Mouse (Mus musculus): ENCODE measurements around the gene Fastkd3. TPM values are rescaled to one million over a fixed set of nuclear protein-coding genes. Genes with fewer than 3 reads are reported as not detected.
A peak's percentile ranks its signal among the peaks of the same experiment; 100 is the strongest.

The Fastkd3 gene
- polyA plus RNA-seq, 1 experiment = 10.5 TPM

DNA sequence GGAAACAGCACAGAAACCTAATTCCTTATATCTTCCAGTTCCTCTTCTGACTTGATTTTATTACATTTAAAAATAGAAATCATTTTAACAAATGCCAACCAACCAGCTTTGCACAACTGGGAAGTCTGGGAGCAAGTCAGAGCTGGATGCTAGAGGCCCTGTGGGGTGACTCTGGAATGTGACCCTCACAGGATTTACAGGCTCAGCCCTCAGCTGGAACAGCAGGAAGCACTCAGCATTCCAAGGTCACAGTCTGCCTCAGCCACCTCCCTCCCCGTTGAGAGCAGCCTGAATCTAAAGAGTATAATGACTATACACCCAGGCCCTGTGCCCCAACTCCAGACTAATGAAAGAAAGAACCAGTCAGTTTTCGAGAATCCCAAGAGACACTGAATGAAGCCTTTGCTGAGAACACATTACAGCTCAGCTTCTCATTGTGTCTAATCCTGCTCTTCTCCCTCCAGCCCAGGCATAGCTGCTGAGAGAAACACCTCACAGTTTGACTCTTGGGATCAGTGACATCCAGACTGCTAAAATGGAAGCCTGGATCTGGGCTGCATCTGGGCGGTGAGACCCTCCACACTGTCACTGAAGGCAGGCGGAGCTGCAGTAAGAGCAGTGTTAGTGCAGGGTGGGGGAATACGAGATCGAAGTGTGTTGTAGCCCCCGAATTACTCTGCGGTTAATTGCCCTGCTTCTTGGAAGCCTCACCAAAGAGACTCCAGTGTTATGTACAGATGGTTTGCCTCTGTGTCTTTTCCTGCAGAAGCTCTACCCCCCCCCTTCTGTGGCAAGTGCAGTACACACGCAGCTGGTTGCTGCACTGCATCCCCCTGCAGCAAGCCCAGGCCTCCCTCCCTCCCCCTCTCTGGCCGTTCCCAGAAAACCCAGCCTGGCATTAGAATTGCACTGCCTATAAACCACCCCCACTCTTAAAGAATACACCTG, 8.8 kb upstream of the Fastkd3 start:
- no peak for TF ChIP-seq CTCF (conservative IDR thresholded peaks at IDR 0.05; ENCODE audit: insufficient read depth, insufficient read length, low read depth, low read length)
- TF ChIP-seq POLR2A (IDR thresholded peaks at IDR 0.05; ENCODE audit: low read depth, low read length) = no peak
- peaks cover 9% of the 10 kb centered on the region; the same call in 1 of the 2 replicates for H3K4me1 ChIP-seq (ENCODE audit: control insufficient read depth, insufficient read depth, low read length)
- peak; percentile 77 for DNase-seq
- no peak overlapping the region for H3K4me3 ChIP-seq (ENCODE audit: insufficient read depth, low read depth, low read length)
- H3K27ac ChIP-seq (ENCODE audit: insufficient read depth, low read depth, low read length) = peak overlapping the region; percentile 74
- no peaks in the 10 kb centered on the region for H3K27me3 ChIP-seq (replicated peaks; ENCODE audit: control insufficient read depth, insufficient read depth, low read length)
- 0 out of 2 replicates have a peak, but pooled peaks cover 2% of the 10 kb centered on the region for H3K36me3 ChIP-seq (ENCODE audit: control insufficient read depth, insufficient read depth, low read length)
- WGBS = 50% methylated on average over 10 of the region's 10 CpGs

DNA sequence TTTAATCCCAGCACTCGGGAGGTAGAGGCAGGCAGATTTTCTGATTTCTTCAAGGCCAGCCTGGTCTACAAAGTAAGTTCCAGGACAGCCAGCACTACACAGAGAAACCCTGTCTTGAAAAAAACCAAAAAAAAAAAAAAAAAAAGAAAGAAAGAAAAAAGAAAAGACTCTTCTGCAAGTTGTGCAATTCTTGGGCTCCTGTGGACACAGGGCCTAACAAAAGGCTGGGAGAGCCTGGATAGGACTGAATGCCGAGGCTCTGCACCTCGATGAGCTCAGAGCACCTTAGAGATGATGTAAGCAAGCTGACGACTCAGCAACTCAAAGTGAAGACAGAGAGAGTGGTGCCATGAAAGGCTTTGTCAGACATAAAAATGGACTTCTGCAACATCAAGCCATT, 7.6 kb upstream of the Fastkd3 start:
- TF ChIP-seq POLR2A (IDR thresholded peaks at IDR 0.05; ENCODE audit: low read depth, low read length) = no peak
- no peak for TF ChIP-seq CTCF (conservative IDR thresholded peaks at IDR 0.05; ENCODE audit: insufficient read depth, insufficient read length, low read depth, low read length)
- Histone ChIP-seq H3K4me3 (ENCODE audit: insufficient read depth, low read depth, low read length) (no peak overlapping the region), H3K27me3 (replicated peaks; ENCODE audit: control insufficient read depth, insufficient read depth, low read length) (no peaks in the 10 kb centered on the region), H3K36me3 (ENCODE audit: control insufficient read depth, insufficient read depth, low read length) (no peaks in the 10 kb centered on the region), H3K27ac (ENCODE audit: insufficient read depth, low read depth, low read length) (no peak overlapping the region), H3K4me1 (ENCODE audit: control insufficient read depth, insufficient read depth, low read length) (peaks cover 9% of the 10 kb centered on the region; the same call in 1 of the 2 replicates)
- 82% methylated on average over 4 of the region's 4 CpGs for whole genome bisulfite sequencing
- DNase-seq = no peak

DNA sequence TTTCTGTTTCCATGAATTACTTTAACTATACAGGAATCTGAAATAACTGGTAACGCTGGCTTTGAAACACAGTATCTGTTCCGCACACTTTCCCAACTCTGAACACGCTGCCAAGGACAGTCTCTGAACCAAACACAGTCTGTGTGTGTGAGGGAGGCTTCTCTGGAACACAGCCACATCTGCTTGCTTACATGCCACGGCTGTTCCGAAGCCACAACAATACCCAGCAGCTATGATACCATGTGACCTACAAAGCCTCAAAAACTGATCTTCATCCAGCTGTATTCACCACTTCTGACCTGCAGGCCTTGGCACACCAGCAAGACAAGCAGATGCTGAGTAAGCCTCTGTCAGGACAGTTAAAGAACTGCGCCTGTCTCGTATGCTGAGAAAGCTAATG, 4.1 kb upstream of the Fastkd3 start:
- Histone ChIP-seq H3K4me1 (ENCODE audit: control insufficient read depth, insufficient read depth, low read length) (peaks cover 5% of the 10 kb centered on the region; the same call in 1 of the 2 replicates), H3K27ac (ENCODE audit: insufficient read depth, low read depth, low read length) (no peak overlapping the region), H3K4me3 (ENCODE audit: insufficient read depth, low read depth, low read length) (no peak overlapping the region), H3K36me3 (ENCODE audit: control insufficient read depth, insufficient read depth, low read length) (no peaks in the 10 kb centered on the region), H3K27me3 (replicated peaks; ENCODE audit: control insufficient read depth, insufficient read depth, low read length) (no peaks in the 10 kb centered on the region)
- WGBS = 83% methylated on average over 7 of the region's 7 CpGs
- TF ChIP-seq CTCF (conservative IDR thresholded peaks at IDR 0.05; ENCODE audit: insufficient read depth, insufficient read length, low read depth, low read length) (no peak), POLR2A (IDR thresholded peaks at IDR 0.05; ENCODE audit: low read depth, low read length) (no peak)
- DNase-seq = no peak

DNA sequence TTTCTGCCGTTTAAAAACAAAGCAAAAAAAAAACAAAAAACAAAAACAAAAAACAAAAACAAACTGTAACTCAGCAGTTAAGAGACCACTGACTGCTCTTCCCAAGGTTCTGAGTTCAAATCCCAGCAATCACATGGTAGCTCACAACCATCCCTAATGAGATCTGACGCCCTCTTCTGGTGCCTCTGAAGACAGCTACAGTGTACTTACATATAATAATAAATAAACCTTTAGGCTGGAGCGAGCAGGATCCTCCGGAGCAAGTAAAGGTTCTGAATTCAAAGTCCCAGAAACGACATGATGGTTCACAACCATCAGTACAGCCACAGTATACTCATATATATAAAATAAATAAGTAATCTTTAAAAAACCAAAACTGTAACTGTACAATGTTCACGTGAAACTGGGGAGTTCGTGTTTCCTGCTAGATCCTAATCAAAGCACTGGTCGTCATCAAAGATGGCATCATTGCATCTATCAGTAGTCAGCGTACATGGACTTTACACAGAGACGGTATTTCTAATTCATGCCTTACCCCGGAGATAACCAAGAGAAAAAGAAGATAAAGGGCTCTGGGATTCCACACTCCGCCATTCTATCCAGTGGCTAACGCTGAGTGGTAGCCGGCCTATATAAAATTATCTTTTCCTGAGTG, 821 bp upstream of the Fastkd3 start:
- TF ChIP-seq CTCF (conservative IDR thresholded peaks at IDR 0.05; ENCODE audit: insufficient read depth, insufficient read length, low read depth, low read length) = no peak
- peak overlapping the region; percentile 64; the same call in 1 of the 2 replicates for H3K27ac ChIP-seq (ENCODE audit: insufficient read depth, low read depth, low read length)
- 18% methylated on average over 14 of the region's 14 CpGs for WGBS

DNA sequence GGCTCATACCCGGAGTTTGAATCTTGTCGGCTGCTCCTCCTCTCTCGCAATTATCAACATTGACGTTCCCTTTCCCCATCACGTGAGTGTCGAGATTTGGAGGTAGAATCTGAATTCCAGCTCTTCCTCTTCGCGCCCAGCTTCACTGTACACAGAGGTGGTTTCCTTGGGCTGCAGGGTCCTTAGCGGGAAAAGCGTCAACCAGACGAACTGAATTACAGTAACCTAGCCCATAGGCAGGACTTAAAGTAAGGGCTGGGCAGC, 415 bp downstream of the Fastkd3 start:
- Histone ChIP-seq H3K27ac (ENCODE audit: insufficient read depth, low read depth, low read length) (0 out of 2 replicates have a peak overlapping the region, but pooled peaks have one; percentile 1), H3K36me3 (ENCODE audit: control insufficient read depth, insufficient read depth, low read length) (peaks cover 3% of the 10 kb centered on the region; the same call in 1 of the 2 replicates)
- WGBS = 0% methylated on average over 11 of the region's 11 CpGs

More for the DNA sequence above, 821 bp upstream of the Fastkd3 start:
- DNase-seq = no peak
- Histone ChIP-seq H3K36me3 (ENCODE audit: control insufficient read depth, insufficient read depth, low read length) (0 out of 2 replicates have a peak, but pooled peaks cover 1% of the 10 kb centered on the region), H3K4me1 (ENCODE audit: control insufficient read depth, insufficient read depth, low read length) (peaks cover 3% of the 10 kb centered on the region; the same call in 1 of the 2 replicates), H3K27me3 (replicated peaks; ENCODE audit: control insufficient read depth, insufficient read depth, low read length) (no peaks in the 10 kb centered on the region), H3K4me3 (ENCODE audit: insufficient read depth, low read depth, low read length) (peak overlapping the region; percentile 76)

DNA sequence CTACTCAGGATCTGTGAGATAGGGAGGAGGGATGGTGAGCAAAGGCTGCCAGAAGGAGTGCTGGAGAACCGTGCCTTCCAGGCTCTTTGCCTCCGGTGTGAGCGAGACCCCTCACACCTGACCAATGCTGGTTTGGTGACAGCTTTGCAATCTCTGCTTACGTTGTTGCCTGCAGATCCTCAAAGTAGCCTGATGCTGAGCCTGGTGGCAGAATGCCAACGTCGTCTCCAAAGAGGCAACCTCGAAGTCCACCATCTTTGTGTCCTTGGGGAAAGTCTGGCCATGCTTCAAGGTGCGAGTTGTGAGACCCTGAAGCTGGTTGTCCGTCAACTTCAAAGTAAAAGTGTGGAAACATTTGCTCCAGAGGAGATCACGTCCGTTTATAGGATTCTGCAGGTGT, 1.9 kb downstream of the Fastkd3 start:
- H3K27me3 ChIP-seq (replicated peaks; ENCODE audit: control insufficient read depth, insufficient read depth, low read length) = no peaks in the 10 kb centered on the region
- H3K36me3 ChIP-seq (ENCODE audit: control insufficient read depth, insufficient read depth, low read length) = peaks cover 3% of the 10 kb centered on the region
- TF ChIP-seq CTCF (conservative IDR thresholded peaks at IDR 0.05; ENCODE audit: insufficient read depth, insufficient read length, low read depth, low read length) = no peak
- no peak for TF ChIP-seq POLR2A (IDR thresholded peaks at IDR 0.05; ENCODE audit: low read depth, low read length)

More for the DNA sequence above, 415 bp downstream of the Fastkd3 start:
- Histone ChIP-seq H3K4me3 (ENCODE audit: insufficient read depth, low read depth, low read length) (peak overlapping the region; percentile 76), H3K4me1 (ENCODE audit: control insufficient read depth, insufficient read depth, low read length) (peaks cover 3% of the 10 kb centered on the region; the same call in 1 of the 2 replicates), H3K27me3 (replicated peaks; ENCODE audit: control insufficient read depth, insufficient read depth, low read length) (no peaks in the 10 kb centered on the region)
- no peak for TF ChIP-seq POLR2A (IDR thresholded peaks at IDR 0.05; ENCODE audit: low read depth, low read length)
- no peak for DNase-seq

DNA sequence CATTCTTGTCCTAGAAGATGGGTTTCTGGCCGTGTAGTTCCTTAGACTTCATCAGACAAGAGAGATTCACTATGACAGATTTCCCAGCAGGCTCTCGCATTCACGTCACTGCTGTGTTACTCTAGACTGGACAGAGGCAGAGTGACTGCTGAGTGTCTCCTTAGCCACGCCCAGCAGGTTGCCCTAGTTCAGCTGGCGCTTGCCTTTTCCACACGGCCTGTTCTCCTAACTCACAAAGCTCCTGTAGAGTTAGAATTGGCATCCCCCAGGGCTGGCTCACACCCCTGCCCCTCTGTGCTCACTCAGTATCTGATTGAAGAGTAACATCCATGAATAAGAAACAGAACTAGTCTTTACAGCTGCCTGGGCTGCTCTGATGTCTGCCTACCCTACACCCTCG, 3.4 kb downstream of the Fastkd3 start:
- Histone ChIP-seq H3K36me3 (ENCODE audit: control insufficient read depth, insufficient read depth, low read length) (peaks cover 3% of the 10 kb centered on the region), H3K27me3 (replicated peaks; ENCODE audit: control insufficient read depth, insufficient read depth, low read length) (no peaks in the 10 kb centered on the region), H3K4me1 (ENCODE audit: control insufficient read depth, insufficient read depth, low read length) (peaks cover 3% of the 10 kb centered on the region; the same call in 1 of the 2 replicates), H3K27ac (ENCODE audit: insufficient read depth, low read depth, low read length) (no peak overlapping the region), H3K4me3 (ENCODE audit: insufficient read depth, low read depth, low read length) (no peak overlapping the region)
- no peak for TF ChIP-seq POLR2A (IDR thresholded peaks at IDR 0.05; ENCODE audit: low read depth, low read length)
- TF ChIP-seq CTCF (conservative IDR thresholded peaks at IDR 0.05; ENCODE audit: insufficient read depth, insufficient read length, low read depth, low read length) = no peak
- 84% methylated on average over 7 of the region's 7 CpGs for WGBS
- DNase-seq = no peak

More for the DNA sequence above, 1.9 kb downstream of the Fastkd3 start:
- H3K4me1 ChIP-seq (ENCODE audit: control insufficient read depth, insufficient read depth, low read length) = peaks cover 3% of the 10 kb centered on the region; the same call in 1 of the 2 replicates
- DNase-seq = no peak
- no peak overlapping the region for H3K27ac ChIP-seq (ENCODE audit: insufficient read depth, low read depth, low read length)
- 94% methylated on average over 11 of the region's 11 CpGs for WGBS
- H3K4me3 ChIP-seq (ENCODE audit: insufficient read depth, low read depth, low read length) = no peak overlapping the region
